Mouse (Mus musculus) left cerebral cortex, postnatal 4 days (tissue): ENCODE data around the gene Ncor2. TPM values are rescaled to one million over a fixed set of nuclear protein-coding genes. Genes with fewer than 3 reads are reported as not detected.

Experiments
- DNase-seq: peaks from one replicate; pipeline ENCODE4 v3.0.0-alpha.2; 2022
- intact Hi-C: fragments of 180-260 bp; cut with DNase I; formaldehyde crosslinking; loops from one replicate; pipeline ENCODE4 v1.15.1; 2025
- total RNA-seq, 2 experiments: library from RNA; stranded (reverse); gene quantifications; 2 replicates each; pipeline ENCODE4 v1.2.3; 2021

The Ncor2 gene
- total RNA-seq, 2 experiments from 2014 or later, result 110 to 115 TPM

DNA sequence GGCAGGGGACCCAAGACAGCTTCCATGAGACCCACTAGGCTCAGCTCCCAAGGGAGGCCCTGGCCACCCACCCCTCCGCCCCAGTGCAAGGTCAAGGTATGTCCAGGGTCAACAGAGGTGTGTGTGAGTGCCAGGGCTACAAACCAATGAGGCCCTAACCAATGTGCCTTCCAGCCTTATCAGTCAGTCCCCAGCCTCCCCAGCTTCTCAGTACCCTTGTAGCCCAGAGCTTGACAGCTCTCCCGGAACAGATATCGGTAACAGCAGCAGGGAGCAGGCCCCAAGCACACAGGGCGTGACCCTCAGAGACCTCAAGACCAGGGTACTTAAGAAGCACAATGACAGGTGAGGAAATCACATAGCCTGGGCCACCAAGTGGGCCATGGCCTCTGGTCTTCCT is 129.5 kb downstream of the Ncor2 start:
- intact Hi-C loops, result no loop called here
- DNase-seq, result no peak

DNA sequence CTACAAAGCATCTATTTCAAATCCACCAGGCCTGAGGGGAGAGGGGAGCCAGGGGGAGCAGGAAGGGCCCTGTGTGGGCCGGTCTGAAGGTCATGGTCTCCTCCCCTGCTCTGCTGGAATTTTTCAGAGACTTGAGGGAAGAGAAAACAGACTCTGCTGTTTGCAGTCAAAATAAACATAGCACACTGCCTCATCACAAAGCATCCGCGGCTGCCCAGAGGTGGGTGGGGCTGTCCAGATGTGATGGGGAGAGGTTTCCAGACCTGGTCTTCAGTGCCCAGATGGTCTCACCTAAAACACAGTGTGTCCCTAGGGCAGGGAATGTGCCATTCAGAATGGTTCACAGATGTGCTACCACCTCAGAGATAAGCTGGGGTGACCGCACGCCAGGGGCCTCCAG is 132.6 kb downstream of the Ncor2 start:
- no peak for DNase-seq
- intact Hi-C loops, result no loop called here

DNA sequence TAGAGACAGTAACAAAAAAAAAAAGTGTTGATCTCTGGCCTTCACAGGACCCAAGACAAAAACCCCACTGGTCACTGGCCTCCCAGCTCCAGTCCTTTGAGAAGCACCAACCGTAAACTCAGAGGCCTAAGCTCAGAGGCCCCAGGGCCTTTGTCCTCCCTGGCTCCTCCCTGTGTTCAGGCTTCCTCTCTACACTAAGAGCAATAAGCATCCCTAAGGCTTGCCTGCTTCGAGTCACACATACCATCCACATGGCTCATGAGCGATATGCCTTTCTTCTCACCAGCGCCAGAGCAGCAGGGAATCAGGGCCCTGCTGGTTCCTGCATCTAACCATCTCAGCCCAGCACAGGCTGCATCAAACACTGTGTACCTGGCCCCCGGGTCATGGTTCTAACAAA is 133.8 kb downstream of the Ncor2 start:
- intact Hi-C loops, result no loop called here
- no peak for DNase-seq

- intact Hi-C loops, result no loop called here
Observed at GRCm38 (mm10) chr5:125043448-125043847, 135.6 kb downstream of the Ncor2 start.

GRCm38 (mm10) chr5:125041578-125041977 is 137.4 kb downstream of the Ncor2 start:
- intact Hi-C loops, result no loop called here
- DNase-seq, result no peak

More at GRCm38 (mm10) chr5:125043448-125043847, 135.6 kb downstream of the Ncor2 start:
- peak; percentile 55 for DNase-seq

GRCm38 (mm10) chr5:125040128-125040584 is 138.9 kb downstream of the Ncor2 start:
- DNase-seq, result peak; percentile 87
- intact Hi-C loops, result no loop called here

GRCm38 (mm10) chr5:125039377-125040027 is 139.5 kb downstream of the Ncor2 start:
- intact Hi-C loops, result no loop called here
- DNase-seq, result peak; percentile 54

DNA sequence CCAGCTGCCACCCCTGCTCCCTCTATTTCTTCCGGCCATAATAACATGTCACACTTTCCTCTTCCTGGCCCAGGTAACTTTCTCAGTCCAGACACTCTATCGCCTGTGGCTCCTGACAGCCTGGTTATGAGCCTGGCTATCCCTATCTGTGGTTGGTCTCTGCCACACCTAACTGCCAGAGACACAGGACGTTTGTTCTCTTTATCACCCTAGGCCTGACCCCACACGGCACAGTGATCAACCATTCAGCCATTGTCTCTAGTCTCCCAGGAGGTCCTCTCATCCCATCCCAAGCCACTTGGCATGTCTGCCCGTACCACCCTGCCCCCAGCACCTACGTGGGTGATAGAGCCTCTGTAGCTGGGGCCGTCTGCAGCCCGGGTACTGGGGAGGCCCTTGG is 142.5 kb downstream of the Ncor2 start:
- no peak for DNase-seq
- intact Hi-C loops, result no loop called here

- intact Hi-C loops, result no loop called here
- DNase-seq, result no peak
Observed at GRCm38 (mm10) chr5:125028911-125029310, 150.1 kb downstream of the Ncor2 start.

DNA sequence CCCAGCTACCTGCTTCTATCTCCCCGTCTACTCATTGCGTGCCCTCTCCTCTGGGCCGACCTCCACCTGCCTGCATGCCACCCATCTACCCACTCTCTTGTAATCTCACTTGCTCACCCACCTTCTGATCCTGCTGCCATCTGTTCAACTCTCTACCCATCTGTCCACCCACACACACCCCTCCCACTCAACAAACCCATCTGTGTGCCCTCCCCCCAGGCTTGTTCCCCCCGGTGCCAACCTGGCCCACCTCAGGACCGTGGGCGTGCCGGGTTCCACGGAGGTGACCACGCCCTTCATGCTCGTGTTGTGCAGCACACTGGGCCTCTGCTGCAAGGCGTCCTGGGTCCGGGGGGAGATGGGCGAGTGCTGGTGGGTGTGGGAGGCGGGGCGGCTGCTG is 150.6 kb downstream of the Ncor2 start:
- DNase-seq, result no peak
- intact Hi-C loops, result no loop called here

DNA sequence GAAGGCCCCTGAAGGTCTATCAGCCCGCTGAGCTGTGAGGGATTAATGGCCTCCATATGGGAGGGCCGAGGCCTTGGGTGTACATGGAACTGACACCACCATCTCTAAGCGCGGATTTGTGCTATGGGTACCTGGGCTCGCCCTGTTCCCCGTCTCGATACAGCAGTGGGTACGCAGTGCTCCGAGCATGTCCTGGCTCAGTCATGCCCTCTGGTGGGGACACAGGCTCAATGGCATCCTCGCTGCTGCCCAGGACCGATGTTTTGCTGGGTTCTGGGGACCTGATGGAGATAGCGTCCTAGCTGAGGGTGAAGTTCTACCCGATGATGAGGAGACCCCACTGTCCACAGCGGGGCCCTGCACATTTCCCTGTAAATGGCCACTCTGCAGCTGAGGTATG is 155.0 kb downstream of the Ncor2 start:
- intact Hi-C loops, result loop anchor here (5.0 kb wide), 1 partner anchor 117 kb away; no protein-coding TSS in a partner anchor
- DNase-seq, result peak; percentile 67

DNA sequence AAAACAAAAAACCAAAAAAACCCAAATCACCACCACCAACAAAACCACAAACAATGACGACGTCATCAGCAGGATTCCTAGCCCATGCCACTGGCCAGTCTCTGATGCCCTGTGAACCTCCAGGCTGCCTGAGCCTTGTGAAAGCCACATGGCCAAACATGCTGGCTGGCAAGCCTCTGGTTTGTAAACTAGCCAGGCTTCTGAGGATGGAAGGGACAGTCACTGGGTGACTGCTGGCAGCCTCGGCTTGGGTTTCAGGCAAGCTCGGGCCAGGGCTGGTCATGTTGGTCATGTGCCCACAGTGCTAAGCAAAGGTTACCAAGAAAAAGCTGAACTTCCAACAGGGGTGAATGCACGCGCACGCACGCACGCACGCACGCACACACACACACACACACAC is 157.7 kb downstream of the Ncor2 start:
- DNase-seq, result peak; percentile 82
- intact Hi-C loops, result loop anchor here (5.0 kb wide), 1 partner anchor 114 kb away; no protein-coding TSS in a partner anchor

DNA sequence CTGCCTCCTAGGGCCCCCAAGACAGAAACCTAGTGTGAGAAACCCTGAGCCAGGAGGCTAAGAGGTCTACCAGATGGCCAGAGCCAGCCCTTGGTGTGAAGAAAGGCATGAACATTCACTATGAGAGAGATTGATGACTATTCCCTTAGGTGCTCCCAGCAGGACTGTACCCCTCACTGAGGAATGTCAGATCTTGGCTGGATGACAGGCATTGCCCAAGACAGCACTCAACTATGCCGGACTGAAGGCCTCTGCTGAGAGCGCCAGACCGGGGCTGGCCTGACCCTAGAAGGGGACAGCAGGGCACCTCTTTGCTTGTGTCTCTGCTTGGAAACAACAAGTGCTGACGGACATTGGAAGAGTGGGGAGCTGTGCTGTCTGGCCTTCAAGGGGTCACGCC is 159.9 kb downstream of the Ncor2 start:
- intact Hi-C loops, result no loop called here
- no peak for DNase-seq

GRCm38 (mm10) chr5:125017332-125017731 is 161.7 kb downstream of the Ncor2 start:
- intact Hi-C loops, result no loop called here
- DNase-seq, result peak; percentile 76

DNA sequence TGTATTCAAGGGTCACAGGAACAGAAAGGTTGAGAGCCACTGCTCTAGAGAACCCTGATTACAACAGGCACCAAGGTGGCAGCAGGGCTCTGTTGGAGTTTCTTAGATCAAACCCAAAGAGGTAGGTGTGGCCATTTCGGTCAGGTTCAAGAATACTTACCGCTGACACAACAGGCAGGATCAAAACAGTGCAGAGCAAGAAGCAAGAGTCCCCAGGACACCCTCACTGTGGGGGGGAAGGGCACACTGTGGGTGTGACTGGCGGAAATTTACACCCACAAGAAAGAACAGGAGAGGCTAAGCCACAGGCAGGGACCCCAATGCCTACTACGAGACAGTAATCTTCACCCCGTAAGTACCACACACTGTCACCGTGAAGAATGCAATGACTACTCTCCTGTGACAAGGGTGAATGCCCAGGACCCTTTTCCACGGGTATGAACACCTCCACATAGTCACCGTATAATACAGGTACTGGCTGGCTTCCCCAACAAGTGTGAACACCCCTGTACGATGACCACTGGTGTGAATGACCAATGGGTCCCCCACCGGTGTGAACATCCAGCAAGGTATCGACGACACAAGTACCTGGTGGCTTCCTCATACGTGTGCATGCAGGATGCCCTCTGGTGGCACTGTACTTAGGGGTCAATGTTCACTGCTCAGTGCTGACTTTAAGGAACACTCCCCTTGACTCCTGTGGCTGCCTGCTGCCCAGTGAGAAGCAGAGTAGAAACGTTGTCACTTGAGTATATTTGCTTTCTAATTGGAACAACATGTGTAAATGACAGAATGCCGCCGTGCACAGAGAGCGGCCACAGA is 162.4 kb downstream of the Ncor2 start:
- DNase-seq, result no peak
- intact Hi-C loops, result no loop called here

- intact Hi-C loops, result no loop called here
- DNase-seq, result peak; percentile 53
Observed at GRCm38 (mm10) chr5:125015576-125015975, 163.4 kb downstream of the Ncor2 start.

GRCm38 (mm10) chr5:125015066-125015465 is 164.0 kb downstream of the Ncor2 start:
- intact Hi-C loops, result no loop called here
- peak; percentile 74 for DNase-seq

- intact Hi-C loops, result no loop called here
- DNase-seq, result peak; percentile 81
Observed at GRCm38 (mm10) chr5:125014497-125014896, 164.5 kb downstream of the Ncor2 start.

DNA sequence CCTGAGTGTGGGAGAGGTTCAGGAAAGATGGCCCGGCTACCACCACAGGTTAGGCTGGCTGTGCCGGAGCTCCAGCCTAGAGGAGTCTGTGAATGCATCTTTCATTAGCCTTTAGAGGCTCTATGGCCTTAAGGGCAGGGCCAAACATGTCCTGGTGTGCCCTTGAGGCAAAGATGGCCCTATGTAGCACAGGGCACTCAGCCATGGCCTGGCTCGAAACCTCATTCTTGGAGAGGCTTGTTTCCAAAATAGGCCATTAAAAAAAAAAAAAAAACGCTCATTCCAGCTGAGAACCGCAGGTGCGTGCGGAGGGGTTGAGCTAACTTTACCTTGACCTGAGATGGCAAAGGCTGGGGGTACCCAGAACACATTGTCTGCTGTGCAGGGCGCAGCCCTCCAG is 167.4 kb downstream of the Ncor2 start:
- DNase-seq, result no peak
- intact Hi-C loops, result no loop called here

- DNase-seq, result no peak
- intact Hi-C loops, result no loop called here
Observed at GRCm38 (mm10) chr5:125011166-125011565, 167.9 kb downstream of the Ncor2 start.

DNA sequence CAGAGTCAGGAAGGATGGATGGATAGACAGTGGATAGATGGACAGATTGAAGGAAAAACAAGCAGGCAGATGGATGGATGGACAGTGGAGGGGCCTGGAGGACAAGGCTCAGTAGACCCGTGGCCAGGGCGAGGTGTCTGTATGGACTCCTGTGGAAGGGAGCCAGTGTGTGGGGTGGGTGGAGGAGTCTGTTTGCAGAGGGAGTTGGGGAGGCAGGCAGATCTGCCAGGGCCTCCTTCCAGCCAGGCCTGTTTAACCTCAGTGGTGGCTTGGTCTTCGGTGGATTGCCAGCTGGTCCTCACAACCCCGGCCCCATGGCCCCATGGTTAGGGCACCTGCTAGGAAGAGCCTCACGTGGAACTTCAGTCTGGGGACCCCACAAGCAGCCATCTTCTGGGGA is 172.1 kb downstream of the Ncor2 start:
- DNase-seq, result no peak
- intact Hi-C loops, result no loop called here
